ENCODE assay signal across 16 mouse cellular contexts in the genomic region with DNA sequence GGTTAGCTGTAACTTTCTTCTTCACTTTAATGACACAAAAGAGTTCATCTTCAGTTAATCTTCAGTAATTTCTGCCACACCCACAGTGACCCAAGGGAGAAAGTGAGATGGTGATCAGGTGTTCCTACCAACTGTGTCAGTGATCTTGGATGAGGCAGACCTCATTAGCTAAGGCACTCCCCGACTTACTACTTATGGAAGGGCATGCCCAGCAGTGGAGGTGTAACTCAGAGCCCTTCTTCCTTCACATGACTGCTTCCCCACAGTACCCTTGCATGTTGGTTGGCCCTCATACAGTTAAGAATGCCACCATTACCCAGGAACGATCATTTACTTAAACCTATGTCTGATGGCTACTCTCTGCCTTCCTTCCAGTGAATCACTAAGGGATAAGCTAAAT.
"Had no signal": no experiment of that assay in that cellular context is flagged by ENCODE, and none has a peak within 500 bp of the region (broad histone marks: within the 10 kb centered on the region; RNA-seq: fewer than 3 reads in every experiment).

No protein-coding gene starts in this region.

- H3K27ac ChIP-seq: neural tube, embryonic 13.5 days; neural tube, embryonic 15.5 days; stomach, embryonic 15.5 days; stomach, postnatal 0 days had no signal

- H3K9me3 ChIP-seq: neural tube, embryonic 13.5 days; neural tube, embryonic 15.5 days; stomach, embryonic 15.5 days had no signal

- DNase-seq: retina, postnatal 1 day; right cerebral cortex, adult 18-20 months; right cerebral cortex, postnatal 14 days; right cerebral cortex, postnatal 25 days; right cerebral cortex, postnatal 4 days; spleen, adult 18-20 months; thymus, adult 18-20 months; thymus, adult 2 months; thymus, postnatal 14 days; thymus, postnatal 25 days; thymus, postnatal 36 days; thymus, postnatal 4 days had no signal

- H3K36me3 ChIP-seq: neural tube, embryonic 13.5 days; neural tube, embryonic 15.5 days; stomach, embryonic 15.5 days had no signal

- H3K4me1 ChIP-seq: stomach, embryonic 15.5 days had no signal

- H3K9ac ChIP-seq: neural tube, embryonic 13.5 days; neural tube, embryonic 15.5 days; stomach, embryonic 15.5 days had no signal

- H3K4me2 ChIP-seq: neural tube, embryonic 13.5 days; neural tube, embryonic 15.5 days; stomach, embryonic 15.5 days had no signal

- H3K4me3 ChIP-seq: neural tube, embryonic 13.5 days; neural tube, embryonic 15.5 days; stomach, embryonic 15.5 days had no signal
